Comparison of ENCODE assay signal across 8 mouse cellular contexts in the genomic region with DNA sequence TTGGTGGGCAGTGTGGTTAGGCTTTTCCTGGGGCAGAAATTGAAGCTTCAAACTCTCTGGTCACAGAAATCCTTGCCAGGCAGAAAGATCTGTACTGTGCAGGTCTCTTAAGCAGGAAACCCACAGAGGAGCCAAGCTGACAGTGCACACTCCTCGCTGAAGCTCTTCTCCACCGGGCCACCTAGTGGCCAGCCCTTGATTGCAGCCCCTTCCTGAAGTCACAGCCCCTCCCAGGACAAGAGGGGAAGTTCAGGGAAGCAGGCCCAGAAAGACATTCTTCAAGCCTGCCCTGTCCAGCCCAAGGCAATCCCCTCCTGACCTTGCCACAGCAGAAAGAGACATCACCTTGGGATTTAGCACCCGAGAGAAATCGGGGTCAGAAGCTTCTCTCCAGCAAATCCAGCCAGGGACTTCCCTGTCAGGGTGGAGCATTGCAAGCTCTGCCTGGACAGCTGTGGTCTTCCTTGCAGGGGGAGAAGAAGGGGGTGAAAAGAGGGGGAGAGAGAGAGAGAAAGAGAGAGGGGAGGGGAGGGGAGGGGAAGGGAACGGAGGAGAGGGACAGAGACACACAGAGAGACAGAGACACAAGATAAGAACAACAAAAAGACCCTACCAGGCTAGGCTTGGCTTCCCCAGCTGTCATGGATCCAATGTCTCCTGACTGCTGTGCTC. TPM values are rescaled to one million over a fixed set of nuclear protein-coding genes. Genes with fewer than 3 reads are reported as not detected.
DNase-seq lines count a peak whose midpoint lies in the region; ATAC-seq and TF ChIP-seq lines count a peak whose summit lies in the region.

No protein-coding gene starts in this region.

- 0 out of 2 replicates have a peak, but pooled peaks have one; percentile 40 for ATAC-seq in forebrain, embryonic 16.5 days
- ATAC-seq in lung, postnatal 0 days, result peak; percentile 86

- TF ChIP-seq CTCF in bone marrow, adult 2 months (IDR thresholded peaks at IDR 0.05; ENCODE audit: control insufficient read depth, insufficient read depth, low read length), result peak; percentile 86
- peak; percentile 92 for TF ChIP-seq CTCF in lung, postnatal 0 days (IDR thresholded peaks at IDR 0.05)

- H3K4me3 ChIP-seq in ES-E14 (ENCODE audit: insufficient read depth in 1 of 2, low read depth in 1 of 2, low read length in 2 of 2, poor library complexity in 1 of 2, severe bottlenecking in 1 of 2), result no peak overlapping the region
- H3K4me3 ChIP-seq in bone marrow, adult 2 months (replicated peaks; ENCODE audit: control insufficient read depth, low read depth, low read length), result no peak overlapping the region
- H3K4me3 ChIP-seq in forebrain, embryonic 16.5 days (replicated peaks; ENCODE audit: low read length), result no peak overlapping the region
- no peak overlapping the region for H3K4me3 ChIP-seq in lung, postnatal 0 days (ENCODE audit: low read depth, low read length)

- no peak overlapping the region for H3K27ac ChIP-seq in ES-E14 (ENCODE audit: insufficient read depth, low read depth, low read length, poor library complexity, severe bottlenecking)
- peak overlapping the region; percentile 3; the same call in 1 of the 2 replicates for H3K27ac ChIP-seq in bone marrow, adult 2 months (ENCODE audit: control insufficient read depth, insufficient read depth, low read depth, low read length, poor library complexity)
- H3K27ac ChIP-seq in forebrain, embryonic 16.5 days (ENCODE audit: low read length), result no peak overlapping the region
- no peak overlapping the region for H3K27ac ChIP-seq in lung, postnatal 0 days (ENCODE audit: low read length)

- DNase-seq in ES-E14 (ENCODE audit: low read depth, low spot score), result peak; percentile 22
- DNase-seq in heart, postnatal 36 days, result peak; percentile 84 to 87
- DNase-seq in layer of hippocampus, adult 9-11 months, result peak; percentile 62
- DNase-seq in lung, postnatal 0 days (ENCODE audit: low spot score), result peak; percentile 85
- peak; percentile 67 to 77 for DNase-seq in right cerebral cortex, adult 2 months (ENCODE audit: low spot score in 2 of 2)
- DNase-seq in urinary bladder, postnatal 25 days (ENCODE audit: low spot score), result peak; percentile 65

- TF ChIP-seq EP300 in lung, postnatal 0 days (IDR thresholded peaks at IDR 0.05), result no peak

- H3K9me3 ChIP-seq in ES-E14 (ENCODE audit: control insufficient read depth, insufficient read depth, low read depth, low read length), result no peaks in the 10 kb centered on the region
- H3K9me3 ChIP-seq in forebrain, embryonic 16.5 days (ENCODE audit: control insufficient read depth, low read length), result no peaks in the 10 kb centered on the region
- no peaks in the 10 kb centered on the region for H3K9me3 ChIP-seq in lung, postnatal 0 days (ENCODE audit: low read length)

- intact Hi-C loops in heart, postnatal 36 days (cut with DNase I), result loop anchor here (1.0 to 5.0 kb wide), 3 partner anchors 16 to 64 kb away; no protein-coding TSS in a partner anchor

- WGBS in bone marrow, adult 2 months, result 8% methylated on average over 5 of the region's 5 CpGs
- 31% methylated on average over 5 of the region's 5 CpGs for WGBS in forebrain, embryonic 16.5 days
- 6% methylated on average over 5 of the region's 5 CpGs for WGBS in lung, postnatal 0 days

- no peaks in the 10 kb centered on the region for H3K36me3 ChIP-seq in ES-E14 (ENCODE audit: control insufficient read depth, insufficient read depth, low read length, poor library complexity, severe bottlenecking)
- no peaks in the 10 kb centered on the region for H3K36me3 ChIP-seq in forebrain, embryonic 16.5 days (ENCODE audit: control insufficient read depth, insufficient read depth)
- no peaks in the 10 kb centered on the region for H3K36me3 ChIP-seq in lung, postnatal 0 days (ENCODE audit: insufficient read depth, low read length)

- TF ChIP-seq POLR2A in bone marrow, adult 2 months (IDR thresholded peaks at IDR 0.05; ENCODE audit: borderline replicate concordance, control insufficient read depth, low read depth, low read length), result no peak

- no peaks in the 10 kb centered on the region for H3K4me1 ChIP-seq in ES-E14 (ENCODE audit: control insufficient read depth in 2 of 2, insufficient read depth in 2 of 2, low read length in 2 of 2, poor library complexity in 1 of 2)
- H3K4me1 ChIP-seq in bone marrow, adult 2 months (ENCODE audit: control insufficient read depth, insufficient read depth, low read length), result peaks cover 7% of the 10 kb centered on the region; the same call in 1 of the 2 replicates
- H3K4me1 ChIP-seq in forebrain, embryonic 16.5 days (replicated peaks; ENCODE audit: control insufficient read depth, insufficient read depth, low read length), result no peaks in the 10 kb centered on the region
- H3K4me1 ChIP-seq in lung, postnatal 0 days (ENCODE audit: insufficient read depth, low read depth, low read length), result no peaks in the 10 kb centered on the region

- no peak overlapping the region for H3K4me2 ChIP-seq in forebrain, embryonic 16.5 days (ENCODE audit: low read length)
- no peak overlapping the region for H3K4me2 ChIP-seq in lung, postnatal 0 days (replicated peaks; ENCODE audit: low read depth, low read length)

- in situ Hi-C loops in ES-E14 (cut with MboI; ENCODE audit: low sequenced_read_pairs in 2 of 2, unreplicated experiment in 2 of 2), result no loop called here

- H3K27me3 ChIP-seq in forebrain, embryonic 16.5 days (replicated peaks; ENCODE audit: control insufficient read depth, insufficient read depth, low read length), result no peaks in the 10 kb centered on the region
- H3K27me3 ChIP-seq in lung, postnatal 0 days (replicated peaks; ENCODE audit: insufficient read depth, low read length), result no peaks in the 10 kb centered on the region

- no peak overlapping the region for H3K9ac ChIP-seq in ES-E14 (ENCODE audit: insufficient read depth, low read depth, low read length, poor library complexity, severe bottlenecking)
- no peak overlapping the region for H3K9ac ChIP-seq in forebrain, embryonic 16.5 days (replicated peaks; ENCODE audit: low read depth, low read length)
- H3K9ac ChIP-seq in lung, postnatal 0 days (replicated peaks; ENCODE audit: low read depth), result no peak overlapping the region

TF ChIP-seq in ES-E14, 5 proteins besides CTCF, POLR2A, EP300 and RAD21:
- TF ChIP-seq HCFC1 (IDR thresholded peaks at IDR 0.05; ENCODE audit: borderline replicate concordance, insufficient read depth, low read length) (no peak), ZC3H11A (IDR thresholded peaks at IDR 0.05; ENCODE audit: borderline replicate concordance, low read depth, low read length) (no peak), ZNF384 (IDR thresholded peaks at IDR 0.05; ENCODE audit: low read depth, low read length) (no peak), MAFK (IDR thresholded peaks at IDR 0.05; ENCODE audit: insufficient read depth, low read depth, low read length) (no peak), CHD2 (IDR thresholded peaks at IDR 0.05; ENCODE audit: low read depth, low read length) (no peak)

RNA-seq across cellular contexts. Expression of a gene that starts 4.6 kb away (rescaled TPM):
- total RNA-seq in ES-E14 (2012; rRNA removed), result 0.05 and 1.1 TPM in 2 replicates
- 7.9 and 28.6 TPM in 2 replicates for polyA plus RNA-seq in bone marrow, adult 2 months (2011; ENCODE audit: insufficient read depth, insufficient read length, low replicate concordance, missing spikeins)
- 0.27 and 0.65 TPM in 2 replicates for polyA plus RNA-seq in forebrain, embryonic 16.5 days (2015; fragmentation: Nextera tagmentation; extraction: Ambion mirVana)
- total RNA-seq in heart, postnatal 36 days (2021), result 1 to 10 TPM; 2.5 to 2.6 TPM
- polyA plus RNA-seq in lung, postnatal 0 days (2015; fragmentation: Nextera tagmentation; extraction: Ambion mirVana), result 7.8 and 8.7 TPM in 2 replicates

RNA-seq across cellular contexts. Expression of a gene that starts 15.4 kb away (rescaled TPM):
- 0.09 TPM in 1 of 2 replicates, not detected in the other for total RNA-seq in ES-E14 (2012; rRNA removed)
- polyA plus RNA-seq in bone marrow, adult 2 months (2011; ENCODE audit: insufficient read depth, insufficient read length, low replicate concordance, missing spikeins), result 1.6 and 5.3 TPM in 2 replicates
- 0.06 and 0.15 TPM in 2 replicates for polyA plus RNA-seq in forebrain, embryonic 16.5 days (2015; fragmentation: Nextera tagmentation; extraction: Ambion mirVana)
- total RNA-seq in heart, postnatal 36 days (2021), result under 1 TPM; 0.68 to 0.86 TPM
- 0.84 and 0.95 TPM in 2 replicates for polyA plus RNA-seq in lung, postnatal 0 days (2015; fragmentation: Nextera tagmentation; extraction: Ambion mirVana)

Comparison
In these comparisons a context has a peak if more than half of its experiments do, and no peak if none do; other contexts are left out.
1. DNase-seq: peak in every context shown above with its lines; median percentile 86 in heart, postnatal 36 days; 85 in lung, postnatal 0 days; 72 in right cerebral cortex, adult 2 months; 65 in urinary bladder, postnatal 25 days; 62 in layer of hippocampus, adult 9-11 months; 22 in ES-E14.